Mouse (Mus musculus) midbrain, embryonic 15.5 days (tissue): ENCODE measurements around the gene Cntnap2. TPM values are rescaled to one million over a fixed set of nuclear protein-coding genes. Genes with fewer than 3 reads are reported as not detected.
A peak's percentile ranks its signal among the peaks of the same experiment; 100 is the strongest.
"Not testable (repeated sequence)": the region's sequence is repeated elsewhere in the genome, so short reads cannot be mapped to it uniquely, and the experiment has no call there.

Source experiments
- ATAC-seq: fragments of 200-750 bp; cut with Nextera tagmentation; replicated peaks from 2 replicates; pipeline ENCODE4 v1.8.0; 2017; ENCODE audit warnings: moderate TSS enrichment
- H3K27ac ChIP-seq: fragments of 300-500 bp; sonication (generic); 2 replicates; pipeline ENCODE4 v1.5.1; 2015; ENCODE audit warnings: mild to moderate bottlenecking, inconsistent platforms
- H3K27me3 ChIP-seq: fragments of 300-500 bp; sonication (generic); replicated peaks from 2 replicates; pipeline ENCODE4 v1.6.1; 2015; ENCODE audit warnings: inconsistent platforms
- H3K36me3 ChIP-seq: fragments of 300-500 bp; sonication (generic); replicated peaks from 2 replicates; pipeline ENCODE4 v1.6.1; 2015; ENCODE audit warnings: inconsistent platforms
- H3K4me1 ChIP-seq: fragments of 300-500 bp; sonication (generic); 2 replicates; pipeline ENCODE4 v1.6.1; 2015; ENCODE audit warnings: inconsistent platforms
- H3K4me2 ChIP-seq: fragments of 300-500 bp; sonication (generic); 2 replicates; pipeline ENCODE4 v1.6.1; 2015; ENCODE audit warnings: inconsistent platforms, mild to moderate bottlenecking, moderate library complexity
- H3K4me3 ChIP-seq: fragments of 300-500 bp; sonication (generic); 2 replicates; pipeline ENCODE4 v1.5.1; 2015; ENCODE audit warnings: mild to moderate bottlenecking, inconsistent platforms
- H3K9ac ChIP-seq: fragments of 300-500 bp; sonication (generic); 2 replicates; pipeline ENCODE4 v1.6.1; 2015; ENCODE audit warnings: mild to moderate bottlenecking, inconsistent platforms
- H3K9me3 ChIP-seq: fragments of 300-500 bp; sonication (generic); 2 replicates; pipeline ENCODE4 v1.6.1; 2016; ENCODE audit warnings: inconsistent platforms
- WGBS: fragments of 180-500 bp; shearing (Covaris S2); methylation state at CpG from one replicate; pipeline ENCODE4 v1.1.7; 2015; ENCODE audit warnings: mixed read lengths; 5-methylcytosine and 5-hydroxymethylcytosine counted together
- polyA plus RNA-seq: library from polyadenylated mRNA; unstranded; fragments of >200 nt; fragmentation: Nextera tagmentation; extraction: Ambion mirVana; gene quantifications from 2 replicates; pipeline ENCODE4 v1.2.1, GENCODE M21; 2015

Gene Cntnap2
- polyA plus RNA-seq, 1 experiment from 2014 or later: 68.3 TPM

DNA sequence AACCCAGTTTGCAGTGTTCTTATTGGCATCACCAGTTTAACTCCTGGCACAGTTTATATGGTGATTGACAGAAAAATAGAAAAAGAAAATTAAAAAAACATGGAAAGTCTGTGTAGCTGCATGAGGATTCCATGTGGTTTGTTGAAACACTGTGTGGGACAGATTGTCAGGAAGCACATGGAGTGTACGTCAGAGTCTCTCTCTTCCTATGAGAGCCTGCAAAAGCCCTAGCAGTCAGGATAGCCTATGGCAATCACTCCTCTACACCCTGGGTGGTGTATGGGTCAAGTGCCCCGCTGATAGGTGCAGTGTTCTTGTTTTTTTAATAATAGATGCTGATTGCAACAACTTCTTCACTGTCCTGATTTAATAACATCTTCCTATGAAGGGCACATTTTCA, 2123.1 kb downstream of the Cntnap2 start:
- Histone ChIP-seq H3K4me2 (no peak overlapping the region), H3K9ac (no peak overlapping the region), H3K4me1 (no peaks in the 10 kb centered on the region), H3K36me3 (no peaks in the 10 kb centered on the region), H3K27ac (no peak overlapping the region), H3K27me3 (no peaks in the 10 kb centered on the region), H3K4me3 (no peak overlapping the region), H3K9me3 (no peaks in the 10 kb centered on the region)
- no peak for ATAC-seq
- 78% methylated on average over 2 of the region's 2 CpGs for WGBS

DNA sequence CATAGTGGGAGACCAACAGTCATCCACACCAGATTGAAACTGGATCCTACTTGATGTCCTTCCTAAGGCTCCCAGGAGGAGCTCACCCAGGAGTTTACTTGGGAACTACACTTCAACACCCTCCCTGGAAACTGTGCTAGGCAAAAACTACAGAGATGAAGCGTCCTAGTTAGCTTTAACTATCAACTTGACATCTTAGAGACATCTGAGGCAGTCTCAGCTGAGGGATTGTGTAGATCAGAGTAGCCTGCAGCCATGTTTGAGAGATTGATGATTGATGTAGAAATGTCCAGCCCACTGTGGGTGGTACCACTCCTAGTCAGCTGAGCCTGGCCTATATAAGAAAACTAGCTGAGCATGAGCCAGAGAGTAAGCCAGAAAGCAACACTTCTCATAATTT, 2123.6 kb downstream of the Cntnap2 start:
- H3K4me2 ChIP-seq: no peak overlapping the region
- H3K27ac ChIP-seq: no peak overlapping the region
- H3K4me3 ChIP-seq: no peak overlapping the region
- H3K9ac ChIP-seq: no peak overlapping the region
- no peaks in the 10 kb centered on the region for H3K4me1 ChIP-seq
- 76% methylated on average over 1 of the region's 1 CpGs for WGBS
- H3K9me3 ChIP-seq: no peaks in the 10 kb centered on the region
- ATAC-seq: no peak
- no peaks in the 10 kb centered on the region for H3K36me3 ChIP-seq
- H3K27me3 ChIP-seq: no peaks in the 10 kb centered on the region

DNA sequence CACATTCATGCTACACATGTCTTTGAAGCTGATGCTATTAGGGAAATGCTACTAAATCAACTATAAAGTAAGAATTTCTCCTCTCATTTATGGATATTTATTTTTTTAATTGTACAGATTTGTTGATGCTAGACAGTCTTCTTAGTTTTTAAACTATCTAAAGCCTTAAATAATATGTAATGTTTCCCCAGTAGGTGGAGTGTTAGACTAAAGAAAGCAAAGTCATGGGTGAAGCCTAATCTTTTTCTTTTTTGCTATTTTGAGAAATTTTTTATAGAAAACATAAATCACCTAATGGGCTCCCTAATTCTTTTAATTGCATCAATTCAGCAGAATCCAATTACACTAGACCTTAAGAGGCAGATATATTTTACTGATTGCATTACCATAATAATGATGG, 2124.7 kb downstream of the Cntnap2 start:
- H3K4me1 ChIP-seq, H3K36me3 ChIP-seq: not testable (repeated sequence)

DNA sequence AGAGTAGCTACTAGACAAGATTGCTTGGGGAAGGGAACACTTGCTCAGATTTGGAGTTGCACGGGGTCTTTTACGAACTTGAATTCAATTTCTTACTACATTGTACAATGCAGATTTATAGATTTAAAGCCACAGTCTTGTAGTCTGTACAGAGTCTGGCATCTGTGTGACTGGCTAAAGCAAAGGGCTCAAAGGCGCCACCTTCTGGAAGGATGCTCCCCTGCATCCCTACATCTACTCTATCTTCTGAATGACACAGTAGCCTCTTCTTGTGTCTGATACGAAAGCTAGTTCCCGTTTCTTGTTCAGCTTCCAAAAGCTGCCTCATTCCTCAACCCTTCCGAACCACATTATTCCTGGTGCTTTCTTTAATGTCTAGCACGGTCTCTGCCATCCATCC, 2129.0 kb downstream of the Cntnap2 start:
- H3K4me3 ChIP-seq: no peak overlapping the region
- 61% methylated on average over 7 of the region's 7 CpGs for WGBS
- no peak overlapping the region for H3K9ac ChIP-seq
- no peak for ATAC-seq
- H3K9me3 ChIP-seq: no peaks in the 10 kb centered on the region
- no peaks in the 10 kb centered on the region for H3K27me3 ChIP-seq
- no peak overlapping the region for H3K4me2 ChIP-seq
- H3K4me1 ChIP-seq: peaks cover 2% of the 10 kb centered on the region; the same call in 1 of the 2 replicates
- H3K36me3 ChIP-seq: no peaks in the 10 kb centered on the region
- H3K27ac ChIP-seq: no peak overlapping the region

More for the DNA sequence above, 2124.7 kb downstream of the Cntnap2 start:
- not testable (repeated sequence) for H3K9me3 ChIP-seq, H3K4me3 ChIP-seq, ATAC-seq, H3K4me2 ChIP-seq, H3K27me3 ChIP-seq, H3K9ac ChIP-seq, H3K27ac ChIP-seq

DNA sequence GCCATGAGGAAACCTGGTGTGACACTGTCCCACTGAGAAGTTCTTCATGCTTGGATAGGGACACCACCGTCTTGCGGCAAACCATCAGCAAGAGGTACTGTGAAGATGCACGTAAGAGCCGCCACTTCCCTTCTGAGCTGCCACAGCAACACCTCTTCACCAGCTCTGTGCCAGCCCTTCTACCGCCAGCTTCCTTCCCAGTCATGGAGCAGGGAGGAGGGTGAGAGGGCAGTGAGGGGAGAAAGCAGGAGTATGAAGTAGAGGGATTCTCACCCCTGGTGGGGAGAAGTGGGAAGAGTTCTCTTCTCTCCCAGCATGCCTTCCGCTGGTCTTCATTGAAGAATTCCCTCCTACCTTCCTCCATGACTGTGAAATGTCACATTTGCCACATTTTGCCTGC, 2129.4 kb downstream of the Cntnap2 start:
- 90% methylated on average over 6 of the region's 6 CpGs for WGBS
- H3K9ac ChIP-seq: not testable (repeated sequence)

DNA sequence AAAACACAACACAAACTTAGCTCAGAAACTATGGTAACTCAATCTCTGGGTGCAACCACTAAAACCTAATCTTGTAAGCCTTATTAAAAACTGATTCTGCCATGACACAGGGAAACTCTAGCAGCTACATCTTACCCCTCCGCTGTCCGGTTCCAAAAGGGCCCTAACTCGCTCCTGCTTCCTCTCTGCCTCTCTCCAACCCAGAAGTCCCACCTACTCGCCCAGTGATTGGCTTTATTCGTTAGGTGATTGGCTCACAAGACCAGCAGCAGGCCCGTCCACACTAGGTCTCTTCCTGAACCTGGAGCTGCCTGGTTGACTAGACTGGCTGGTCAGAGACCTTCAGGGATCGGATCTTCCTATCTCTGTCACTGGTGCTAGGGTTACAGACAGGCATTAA, 2131.1 kb downstream of the Cntnap2 start:
- no peak overlapping the region for H3K4me3 ChIP-seq
- H3K4me2 ChIP-seq: no peak overlapping the region
- H3K36me3 ChIP-seq: no peaks in the 10 kb centered on the region
- 79% methylated on average over 7 of the region's 7 CpGs for WGBS
- H3K4me1 ChIP-seq: peaks cover 2% of the 10 kb centered on the region; the same call in 1 of the 2 replicates
- ATAC-seq: no peak
- H3K9ac ChIP-seq: no peak overlapping the region
- no peaks in the 10 kb centered on the region for H3K9me3 ChIP-seq
- no peak overlapping the region for H3K27ac ChIP-seq
- no peaks in the 10 kb centered on the region for H3K27me3 ChIP-seq

More for the DNA sequence above, 2129.4 kb downstream of the Cntnap2 start:
- H3K27ac ChIP-seq, H3K4me2 ChIP-seq, H3K4me3 ChIP-seq, ATAC-seq, H3K36me3 ChIP-seq, H3K4me1 ChIP-seq, H3K27me3 ChIP-seq, H3K9me3 ChIP-seq: not testable (repeated sequence)

DNA sequence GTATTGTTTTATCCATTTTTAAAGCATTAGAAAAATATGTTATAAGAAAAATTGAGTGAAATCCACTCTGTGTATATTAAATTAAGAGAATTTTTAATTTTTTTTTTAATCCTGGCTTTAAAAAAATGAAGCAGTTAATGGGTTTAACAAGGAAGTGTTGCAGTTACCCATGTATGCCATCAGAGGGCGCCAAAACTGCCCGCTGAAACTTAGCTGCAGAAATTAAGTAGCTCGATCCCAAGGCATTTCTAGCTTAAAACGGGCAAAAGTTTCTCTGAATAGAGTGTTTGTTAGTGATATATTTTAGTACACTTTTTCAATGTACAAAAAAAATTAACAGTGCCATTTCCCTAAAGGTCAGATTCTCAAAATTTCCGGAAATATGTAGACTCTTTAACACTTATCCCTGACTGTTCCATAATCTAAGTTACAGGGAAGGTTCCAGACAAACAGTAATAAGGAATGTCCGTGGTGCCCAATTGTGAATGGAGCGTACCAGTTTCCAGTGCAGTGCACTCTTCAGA, 2132.2 kb downstream of the Cntnap2 start:
- H3K4me2 ChIP-seq: peak overlapping the region; percentile 13; the same call in 1 of the 2 replicates
- no peaks in the 10 kb centered on the region for H3K9me3 ChIP-seq
- H3K27ac ChIP-seq: no peak overlapping the region
- no peak overlapping the region for H3K4me3 ChIP-seq
- no peaks in the 10 kb centered on the region for H3K36me3 ChIP-seq
- ATAC-seq: no peak
- no peak overlapping the region for H3K9ac ChIP-seq
- no peaks in the 10 kb centered on the region for H3K27me3 ChIP-seq
- peaks cover 2% of the 10 kb centered on the region; the same call in 1 of the 2 replicates for H3K4me1 ChIP-seq
- 17% methylated on average over 7 of the region's 7 CpGs for WGBS

DNA sequence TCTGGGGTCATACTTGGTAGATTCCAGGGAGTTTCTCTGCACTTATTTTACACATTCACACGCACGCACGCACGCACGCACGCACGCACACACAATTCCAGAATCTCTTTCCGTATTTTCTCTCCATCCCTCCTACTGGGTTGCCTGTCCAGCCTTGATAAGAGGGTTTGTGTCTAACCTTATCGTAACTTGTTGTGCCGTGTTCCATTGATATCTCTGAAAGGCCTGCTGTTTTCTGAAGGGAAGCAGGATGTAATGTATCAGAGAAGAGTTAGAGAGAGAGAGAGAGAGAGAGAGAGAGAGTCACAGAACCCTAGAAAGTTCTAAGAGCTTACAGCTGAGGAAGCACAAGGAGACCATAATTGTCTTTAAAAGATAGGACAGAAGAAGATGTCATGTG, 2132.8 kb downstream of the Cntnap2 start:
- no peaks in the 10 kb centered on the region for H3K9me3 ChIP-seq
- 82% methylated on average over 10 of the region's 10 CpGs for WGBS
- no peaks in the 10 kb centered on the region for H3K36me3 ChIP-seq
- peaks cover 2% of the 10 kb centered on the region; the same call in 1 of the 2 replicates for H3K4me1 ChIP-seq
- H3K9ac ChIP-seq: no peak overlapping the region
- H3K4me2 ChIP-seq: peak overlapping the region; percentile 13; the same call in 1 of the 2 replicates
- no peaks in the 10 kb centered on the region for H3K27me3 ChIP-seq
- no peak overlapping the region for H3K27ac ChIP-seq
- no peak overlapping the region for H3K4me3 ChIP-seq
- no peak for ATAC-seq

DNA sequence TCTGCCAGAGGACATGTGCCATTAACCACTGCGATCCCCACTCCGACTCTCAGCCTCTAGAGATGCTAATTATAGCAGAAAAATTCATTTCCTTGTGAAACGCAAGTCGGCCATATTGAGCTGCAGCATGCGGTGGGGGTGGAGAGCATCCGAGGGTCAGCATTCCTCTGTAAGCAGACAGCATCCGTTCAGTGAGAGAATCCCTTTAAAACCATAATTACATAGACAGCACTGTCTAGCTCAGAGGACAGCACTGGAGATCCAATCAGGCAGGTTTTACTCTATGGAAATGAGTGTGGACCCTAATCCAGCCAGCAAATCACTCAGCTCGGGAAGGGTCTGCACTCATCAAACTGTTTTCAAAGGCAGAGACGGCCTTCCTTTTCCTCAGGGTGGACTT, 2133.3 kb downstream of the Cntnap2 start:
- WGBS: 62% methylated on average over 9 of the region's 9 CpGs
- H3K36me3 ChIP-seq: no peaks in the 10 kb centered on the region
- peaks cover 2% of the 10 kb centered on the region; the same call in 1 of the 2 replicates for H3K4me1 ChIP-seq
- H3K9ac ChIP-seq: no peak overlapping the region
- H3K4me2 ChIP-seq: no peak overlapping the region
- ATAC-seq: 0 out of 2 replicates have a peak, but pooled peaks have one; percentile 17
- no peaks in the 10 kb centered on the region for H3K27me3 ChIP-seq
- no peak overlapping the region for H3K4me3 ChIP-seq
- H3K27ac ChIP-seq: no peak overlapping the region
- H3K9me3 ChIP-seq: no peaks in the 10 kb centered on the region

DNA sequence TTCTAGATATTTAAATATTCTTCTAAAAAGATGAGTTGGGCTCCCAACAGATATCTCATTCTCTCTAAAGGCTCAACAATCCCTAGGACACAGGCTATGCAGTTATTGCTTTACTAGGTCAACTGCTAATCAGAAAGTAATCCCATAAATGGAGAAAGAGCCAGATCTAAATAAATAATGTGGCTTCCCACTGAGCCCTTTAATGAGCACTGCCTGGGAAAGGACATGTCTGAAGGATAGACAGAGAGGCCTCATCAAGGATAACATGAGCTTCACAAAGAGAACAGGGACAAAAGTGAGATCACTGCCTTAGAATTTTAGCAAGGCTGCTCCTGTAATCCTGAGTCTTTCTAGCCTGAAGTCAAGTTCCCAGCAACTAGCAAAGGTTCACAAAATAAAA, 2138.4 kb downstream of the Cntnap2 start:
- H3K27me3 ChIP-seq: no peaks in the 10 kb centered on the region
- no peak overlapping the region for H3K4me2 ChIP-seq
- no peak overlapping the region for H3K9ac ChIP-seq
- no peaks in the 10 kb centered on the region for H3K9me3 ChIP-seq
- H3K27ac ChIP-seq: no peak overlapping the region
- no peak overlapping the region for H3K4me3 ChIP-seq
- no peaks in the 10 kb centered on the region for H3K4me1 ChIP-seq
- H3K36me3 ChIP-seq: no peaks in the 10 kb centered on the region
- ATAC-seq: no peak

DNA sequence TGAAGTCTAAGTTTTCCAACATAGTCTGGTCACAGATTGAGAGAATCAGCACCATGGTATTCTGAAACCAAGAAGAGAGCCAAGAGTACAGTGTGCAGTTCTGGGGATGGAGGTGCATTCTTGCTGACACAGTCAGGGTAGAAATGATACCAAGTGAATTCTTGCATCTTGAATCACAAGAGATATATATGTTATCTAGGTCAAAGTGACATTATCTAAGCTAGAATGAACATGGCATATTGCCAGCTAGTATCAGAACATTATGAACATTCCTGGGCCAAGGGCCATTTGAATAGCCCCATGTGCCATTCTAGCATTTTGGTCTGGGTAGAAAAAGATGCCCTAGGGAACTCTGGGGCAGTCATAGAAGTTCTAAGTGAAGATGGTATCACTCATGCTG, 2141.5 kb downstream of the Cntnap2 start:
- H3K27ac ChIP-seq: no peak overlapping the region
- H3K9me3 ChIP-seq: no peaks in the 10 kb centered on the region
- no peak for ATAC-seq

DNA sequence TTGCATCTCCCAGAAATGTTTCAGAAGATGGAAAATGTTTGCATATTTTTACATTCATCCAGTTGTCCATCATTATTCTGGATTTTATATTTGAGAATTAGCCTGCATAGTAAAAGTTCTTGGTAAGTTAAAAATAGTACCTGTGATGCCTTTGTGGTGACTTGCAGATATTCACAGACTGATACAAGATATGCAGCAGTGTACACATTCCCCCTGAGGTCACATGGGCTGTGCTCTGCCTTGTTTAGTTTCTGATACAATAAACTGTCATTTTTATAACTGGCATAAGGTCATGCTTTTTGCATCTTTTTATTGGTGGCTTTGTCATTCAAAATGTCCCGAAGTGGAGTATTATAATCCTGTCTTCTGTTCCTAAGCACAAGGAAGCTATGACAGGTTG, 2148.9 kb downstream of the Cntnap2 start:
- no peak overlapping the region for H3K9ac ChIP-seq
- H3K36me3 ChIP-seq: no peaks in the 10 kb centered on the region
- WGBS: 83% methylated on average over 1 of the region's 1 CpGs
- H3K4me2 ChIP-seq: no peak overlapping the region
- no peaks in the 10 kb centered on the region for H3K4me1 ChIP-seq
- ATAC-seq: no peak
- no peak overlapping the region for H3K27ac ChIP-seq
- H3K4me3 ChIP-seq: no peak overlapping the region
- no peaks in the 10 kb centered on the region for H3K9me3 ChIP-seq
- H3K27me3 ChIP-seq: no peaks in the 10 kb centered on the region

More for the DNA sequence above, 2141.5 kb downstream of the Cntnap2 start:
- H3K4me2 ChIP-seq: no peak overlapping the region
- no peak overlapping the region for H3K9ac ChIP-seq
- H3K36me3 ChIP-seq: no peaks in the 10 kb centered on the region
- no peak overlapping the region for H3K4me3 ChIP-seq
- H3K27me3 ChIP-seq: no peaks in the 10 kb centered on the region
- no peaks in the 10 kb centered on the region for H3K4me1 ChIP-seq

DNA sequence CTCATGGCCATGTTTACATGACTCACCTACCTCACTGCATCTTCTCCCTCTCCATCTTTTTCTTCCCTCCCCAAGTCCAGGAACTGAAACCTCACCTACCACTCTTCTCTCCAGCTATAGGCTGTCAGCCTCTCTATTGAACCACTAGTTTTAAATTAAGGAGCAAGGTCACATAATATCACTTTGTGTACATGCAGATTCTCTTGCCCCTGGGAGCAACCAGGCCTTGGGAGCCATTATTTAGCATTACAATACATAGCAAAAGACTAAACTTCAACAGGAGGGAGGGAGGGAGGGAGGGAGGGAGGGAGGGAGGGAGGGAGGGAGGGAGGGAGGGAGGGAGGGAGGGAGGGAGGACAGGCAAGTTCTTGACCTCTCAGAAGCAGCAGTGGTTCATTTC, 2155.6 kb downstream of the Cntnap2 start:
- no peak overlapping the region for H3K9ac ChIP-seq
- H3K36me3 ChIP-seq: no peaks in the 10 kb centered on the region
- H3K4me3 ChIP-seq: no peak overlapping the region
- no peak for ATAC-seq
- H3K4me2 ChIP-seq: no peak overlapping the region
- H3K27ac ChIP-seq: no peak overlapping the region
- H3K9me3 ChIP-seq: no peaks in the 10 kb centered on the region
- H3K27me3 ChIP-seq: no peaks in the 10 kb centered on the region
- no peaks in the 10 kb centered on the region for H3K4me1 ChIP-seq
